Mouse (Mus musculus): ENCODE data around the gene Gm27027.

- TF ChIP-seq POLR2A (IDR thresholded peaks at IDR 0.05; ENCODE audit: extremely low read depth, insufficient read depth, low read length): no peak
- no peak for TF ChIP-seq CTCF (IDR thresholded peaks at IDR 0.05; ENCODE audit: low read depth, low read length)
Measured at GRCm38 (mm10) chr2:93959346-93959745, 36.8 kb downstream of the Gm27027 start.
